In the genomic region with DNA sequence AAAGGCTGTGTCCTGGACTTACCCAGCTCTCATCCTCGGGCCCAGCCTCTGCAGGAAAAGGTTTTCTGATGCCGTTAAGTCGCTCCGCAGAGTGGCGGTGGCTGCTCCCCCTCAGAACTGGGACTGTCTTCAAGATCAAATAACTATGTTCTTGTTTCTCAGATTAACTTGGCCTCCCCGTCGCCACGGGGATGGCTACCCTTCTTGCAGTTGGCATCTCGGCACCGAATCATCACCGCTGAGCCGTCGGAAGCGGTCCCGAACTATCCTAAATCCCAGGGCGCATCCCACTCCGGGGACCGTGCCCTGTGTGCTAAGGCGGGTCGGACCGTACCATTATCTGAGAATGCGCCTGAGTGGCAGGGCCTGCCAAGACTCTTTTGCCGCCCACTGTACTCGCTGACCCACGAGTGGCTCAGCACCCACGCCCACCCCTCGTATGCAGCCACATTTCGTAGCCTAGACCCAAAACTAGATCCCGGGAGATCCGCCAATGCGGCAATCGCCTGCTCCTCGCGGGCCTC, we compare ENCODE assay signal across 9 mouse cellular contexts. TPM values are rescaled to one million over a fixed set of nuclear protein-coding genes. Genes with fewer than 3 reads are reported as not detected.
DNase-seq lines count a peak whose midpoint lies in the region; ATAC-seq lines count a peak whose summit lies in the region.
"Had no signal": no experiment of that assay in that cellular context is flagged by ENCODE, and none has a peak within 500 bp of the region (broad histone marks: within the 10 kb centered on the region; RNA-seq: fewer than 3 reads in every experiment).

No protein-coding gene starts in this region.

- H3K9me3 ChIP-seq in kidney, embryonic 14.5 days (ENCODE audit: control insufficient read depth, low read length), result no peaks in the 10 kb centered on the region
- no peaks in the 10 kb centered on the region for H3K9me3 ChIP-seq in embryonic facial prominence, embryonic 11.5 days (replicated peaks; ENCODE audit: control insufficient read depth, low read length)
- no peaks in the 10 kb centered on the region for H3K9me3 ChIP-seq in hindbrain, embryonic 13.5 days
- no peaks in the 10 kb centered on the region for H3K9me3 ChIP-seq in midbrain, embryonic 15.5 days

- H3K27me3 ChIP-seq in kidney, embryonic 14.5 days (ENCODE audit: control insufficient read depth, insufficient read depth, low read length), result peaks cover 89% of the 10 kb centered on the region
- peaks cover 41% of the 10 kb centered on the region for H3K27me3 ChIP-seq in embryonic facial prominence, embryonic 11.5 days (ENCODE audit: control insufficient read depth, insufficient read depth, low read length)
- H3K27me3 ChIP-seq in hindbrain, embryonic 13.5 days, result peaks cover 95% of the 10 kb centered on the region
- peaks cover 76% of the 10 kb centered on the region for H3K27me3 ChIP-seq in midbrain, embryonic 15.5 days (replicated peaks)

- H3K4me1 ChIP-seq in kidney, embryonic 14.5 days (ENCODE audit: control insufficient read depth, insufficient read depth, low read length), result peaks cover 12% of the 10 kb centered on the region; the same call in 1 of the 2 replicates
- H3K4me1 ChIP-seq in embryonic facial prominence, embryonic 11.5 days (ENCODE audit: control insufficient read depth, insufficient read depth, low read length), result no peaks in the 10 kb centered on the region; the same call in 1 of the 2 replicates
- peaks cover 15% of the 10 kb centered on the region for H3K4me1 ChIP-seq in hindbrain, embryonic 13.5 days (replicated peaks)
- peaks cover 19% of the 10 kb centered on the region for H3K4me1 ChIP-seq in midbrain, embryonic 15.5 days

- no peak overlapping the region for H3K9ac ChIP-seq in kidney, embryonic 14.5 days (ENCODE audit: low read depth, low read length)
- H3K9ac ChIP-seq in embryonic facial prominence, embryonic 11.5 days (replicated peaks; ENCODE audit: low read length), result peak overlapping the region; percentile 75
- H3K9ac ChIP-seq in hindbrain, embryonic 13.5 days, result no peak overlapping the region
- H3K9ac ChIP-seq in midbrain, embryonic 15.5 days, result no peak overlapping the region

- H3K36me3 ChIP-seq in kidney, embryonic 14.5 days (ENCODE audit: control insufficient read depth, insufficient read depth, low read length), result no peaks in the 10 kb centered on the region
- no peaks in the 10 kb centered on the region for H3K36me3 ChIP-seq in embryonic facial prominence, embryonic 11.5 days (replicated peaks; ENCODE audit: control insufficient read depth, insufficient read depth, low read depth, low read length)
- H3K36me3 ChIP-seq in hindbrain, embryonic 13.5 days, result no peaks in the 10 kb centered on the region
- no peaks in the 10 kb centered on the region for H3K36me3 ChIP-seq in midbrain, embryonic 15.5 days (replicated peaks)

- H3K27ac ChIP-seq in kidney, embryonic 14.5 days (ENCODE audit: low read depth, low read length), result no peak overlapping the region
- H3K27ac ChIP-seq in embryonic facial prominence, embryonic 11.5 days (replicated peaks; ENCODE audit: low read depth, low read length), result peak overlapping the region; percentile 85
- H3K27ac ChIP-seq in hindbrain, embryonic 13.5 days, result no peak overlapping the region
- no peak overlapping the region for H3K27ac ChIP-seq in midbrain, embryonic 15.5 days

- WGBS in kidney, embryonic 14.5 days, result 2% methylated on average over 34 of the region's 34 CpGs
- WGBS in embryonic facial prominence, embryonic 11.5 days, result under 1% methylated on average over 34 of the region's 34 CpGs
- WGBS in hindbrain, embryonic 13.5 days, result under 1% methylated on average over 34 of the region's 34 CpGs
- under 1% methylated on average over 34 of the region's 34 CpGs for WGBS in midbrain, embryonic 15.5 days

- no peak overlapping the region for H3K4me2 ChIP-seq in kidney, embryonic 14.5 days (replicated peaks; ENCODE audit: low read depth, low read length)
- peak overlapping the region; percentile 73 for H3K4me2 ChIP-seq in embryonic facial prominence, embryonic 11.5 days (ENCODE audit: low read depth, low read length)
- H3K4me2 ChIP-seq in hindbrain, embryonic 13.5 days, result no peak overlapping the region
- H3K4me2 ChIP-seq in midbrain, embryonic 15.5 days, result peak overlapping the region; percentile 53; the same call in 1 of the 2 replicates

- no peak for DNase-seq in kidney, postnatal 14 days
- peak; percentile 50 for DNase-seq in embryonic facial prominence, embryonic 11.5 days (ENCODE audit: low spot score)
- no peak for DNase-seq in adrenal gland, adult 18-20 months (ENCODE audit: low spot score in 2 of 2)
- DNase-seq in layer of hippocampus, postnatal 25 days (ENCODE audit: extremely low spot score in 1 of 2, low spot score in 1 of 2), result no peak
- DNase-seq in left cerebral cortex, postnatal 10 days (ENCODE audit: extremely low spot score in 1 of 2, low spot score in 2 of 2), result no peak

- ATAC-seq in kidney, embryonic 14.5 days (ENCODE audit: low FRiP score, low TSS enrichment), result 0 out of 2 replicates have a peak, but pooled peaks have one; percentile 22
- no peak for ATAC-seq in embryonic facial prominence, embryonic 11.5 days (replicated peaks; ENCODE audit: insufficient number of reproducible peaks, low FRiP score, low TSS enrichment, low read depth)
- ATAC-seq in hindbrain, embryonic 13.5 days (ENCODE audit: low FRiP score), result no peak
- ATAC-seq in midbrain, embryonic 15.5 days (replicated peaks), result 0 out of 2 replicates have a peak, but pooled peaks have one; percentile 19

- H3K4me3 ChIP-seq in kidney, embryonic 14.5 days (ENCODE audit: low read length), result peak overlapping the region; percentile 37
- peak overlapping the region; percentile 56 for H3K4me3 ChIP-seq in embryonic facial prominence, embryonic 11.5 days (ENCODE audit: low read depth, low read length)
- H3K4me3 ChIP-seq in hindbrain, embryonic 13.5 days, result peak overlapping the region; percentile 11; the same call in 1 of the 2 replicates
- H3K4me3 ChIP-seq in midbrain, embryonic 15.5 days, result peak overlapping the region; percentile 30

- intact Hi-C loops in left cerebral cortex, postnatal 10 days (cut with DNase I), result no loop called here

RNA-seq across cellular contexts. Expression of gene Alx3, which starts 1.2 kb away (rescaled TPM):
- polyA plus RNA-seq in kidney, embryonic 14.5 days (2014; fragmentation: Nextera tagmentation; extraction: Ambion mirVana), result 0.26 TPM in 1 of 2 replicates, not detected in the other
- polyA plus RNA-seq in embryonic facial prominence, embryonic 11.5 days (2014; fragmentation: Nextera tagmentation; extraction: Ambion mirVana), result 34.3 and 39.6 TPM in 2 replicates
- 0.31 and 0.62 TPM in 2 replicates for polyA plus RNA-seq in hindbrain, embryonic 13.5 days (2015; fragmentation: Nextera tagmentation; extraction: Ambion mirVana)
- polyA plus RNA-seq in midbrain, embryonic 15.5 days (2015; fragmentation: Nextera tagmentation; extraction: Ambion mirVana), result 1.0 and 1.2 TPM in 2 replicates
- not detected for total RNA-seq in adrenal gland, adult 18-20 months (2021)
- under 1 TPM; 0.33 to 0.47 TPM for total RNA-seq in layer of hippocampus, postnatal 25 days (2021)
- 1 to 10 TPM in 1 of 2 experiments, under 1 TPM in 1; 0.71 to 1.3 TPM for total RNA-seq in left cerebral cortex, postnatal 10 days (2021)
- polyA plus RNA-seq: neural tube, embryonic 14.5 days had no signal

RNA-seq across cellular contexts. Expression of gene Gm10961, which starts 35.1 kb away (rescaled TPM):
- polyA plus RNA-seq in kidney, embryonic 14.5 days (2014; fragmentation: Nextera tagmentation; extraction: Ambion mirVana), result not detected in 2 replicates
- polyA plus RNA-seq in embryonic facial prominence, embryonic 11.5 days (2014; fragmentation: Nextera tagmentation; extraction: Ambion mirVana), result not detected in 2 replicates
- polyA plus RNA-seq in hindbrain, embryonic 13.5 days (2015; fragmentation: Nextera tagmentation; extraction: Ambion mirVana), result not detected in 2 replicates
- not detected in 2 replicates for polyA plus RNA-seq in midbrain, embryonic 15.5 days (2015; fragmentation: Nextera tagmentation; extraction: Ambion mirVana)
- not detected for total RNA-seq in adrenal gland, adult 18-20 months (2021)
- not detected for total RNA-seq in layer of hippocampus, postnatal 25 days (2021)
- total RNA-seq in left cerebral cortex, postnatal 10 days (2021), result not detected
- polyA plus RNA-seq: neural tube, embryonic 14.5 days had no signal

RNA-seq across cellular contexts. Expression of gene Strip1, which starts 35.5 kb away (rescaled TPM):
- polyA plus RNA-seq in kidney, embryonic 14.5 days (2014; fragmentation: Nextera tagmentation; extraction: Ambion mirVana), result 33.3 and 55.0 TPM in 2 replicates
- 75.0 and 80.1 TPM in 2 replicates for polyA plus RNA-seq in embryonic facial prominence, embryonic 11.5 days (2014; fragmentation: Nextera tagmentation; extraction: Ambion mirVana)
- polyA plus RNA-seq in hindbrain, embryonic 13.5 days (2015; fragmentation: Nextera tagmentation; extraction: Ambion mirVana), result 143 and 145 TPM in 2 replicates
- 178 and 182 TPM in 2 replicates for polyA plus RNA-seq in midbrain, embryonic 15.5 days (2015; fragmentation: Nextera tagmentation; extraction: Ambion mirVana)
- total RNA-seq in adrenal gland, adult 18-20 months (2021), result 10 to 100 TPM; 28.2 to 34.6 TPM
- 10 to 100 TPM; 69.6 to 71.2 TPM for total RNA-seq in layer of hippocampus, postnatal 25 days (2021)
- 10 to 100 TPM; 79.0 to 85.0 TPM for total RNA-seq in left cerebral cortex, postnatal 10 days (2021)

RNA-seq across cellular contexts. Expression of gene Ubl4b, which starts 41.1 kb away (rescaled TPM):
- polyA plus RNA-seq in kidney, embryonic 14.5 days (2014; fragmentation: Nextera tagmentation; extraction: Ambion mirVana), result not detected in 2 replicates
- 0.15 and 0.79 TPM in 2 replicates for polyA plus RNA-seq in embryonic facial prominence, embryonic 11.5 days (2014; fragmentation: Nextera tagmentation; extraction: Ambion mirVana)
- polyA plus RNA-seq in hindbrain, embryonic 13.5 days (2015; fragmentation: Nextera tagmentation; extraction: Ambion mirVana), result not detected in 2 replicates
- polyA plus RNA-seq in midbrain, embryonic 15.5 days (2015; fragmentation: Nextera tagmentation; extraction: Ambion mirVana), result not detected in 2 replicates
- total RNA-seq in adrenal gland, adult 18-20 months (2021), result not detected
- total RNA-seq in layer of hippocampus, postnatal 25 days (2021), result not detected
- total RNA-seq in left cerebral cortex, postnatal 10 days (2021), result not detected
- polyA plus RNA-seq: neural tube, embryonic 14.5 days had no signal

Comparison
In these comparisons a context has a peak if more than half of its experiments do, and no peak if none do; other contexts are left out.
1. ATAC-seq: peak in kidney, embryonic 14.5 days (single experiment) and midbrain, embryonic 15.5 days (single experiment); none in embryonic facial prominence, embryonic 11.5 days (single experiment) and hindbrain, embryonic 13.5 days (single experiment).
2. H3K4me2 ChIP-seq: peak in embryonic facial prominence, embryonic 11.5 days (single experiment) and midbrain, embryonic 15.5 days (single experiment); none in kidney, embryonic 14.5 days (single experiment) and hindbrain, embryonic 13.5 days (single experiment).
3. RNA of gene Alx3, which starts 1.2 kb away (polyA plus RNA-seq): 34.3 to 39.6 TPM in embryonic facial prominence, embryonic 11.5 days; 1.0 to 1.2 TPM in midbrain, embryonic 15.5 days, 0.31 to 0.62 TPM in hindbrain, embryonic 13.5 days and 0.26 TPM in kidney, embryonic 14.5 days; every median in the first group is over 10 times any median in the second.
4. Peak in every context shown above with its lines, with median percentiles within 50 percentile points of each other: H3K4me3 ChIP-seq.